Mouse (Mus musculus) myocyte (in vitro differentiated cells): ENCODE measurements around the gene Pten.

Experiments used
- CEBPB ChIP-seq: IDR thresholded peaks from 2 replicates; pipeline ENCODE4 v1.6.1; 2011; ENCODE audit warnings: mild to moderate bottlenecking, moderate library complexity; ENCODE audit not compliant: poor library complexity, insufficient read depth, severe bottlenecking
- E2F4 ChIP-seq: IDR thresholded peaks from one replicate; pipeline ENCODE4 v1.6.1; 2011; ENCODE audit warnings: mild to moderate bottlenecking, control low read depth, moderate library complexity; ENCODE audit not compliant: insufficient read depth
- MAX ChIP-seq: IDR thresholded peaks from one replicate; pipeline ENCODE4 v1.6.1; 2011; ENCODE audit warnings: low read depth, mild to moderate bottlenecking, control low read depth
- MYOD1 ChIP-seq, 3 experiments: IDR thresholded peaks; one replicate each; pipeline ENCODE4 v1.6.1; 2011; ENCODE audit warnings: control low read depth in 2 of 3, low read depth in 2 of 3, mild to moderate bottlenecking in 2 of 3, moderate library complexity in 1 of 3; ENCODE audit not compliant: insufficient read length in 2 of 3, control insufficient read depth in 1 of 3
- MYOG ChIP-seq, 3 experiments: IDR thresholded peaks; one replicate each; pipeline ENCODE4 v1.6.1; 2011; ENCODE audit warnings: control low read depth in 2 of 3, low read depth in 2 of 3, mild to moderate bottlenecking in 2 of 3; ENCODE audit not compliant: insufficient read length in 2 of 3, control insufficient read depth in 1 of 3, insufficient read depth in 1 of 3
- POLR2A ChIP-seq: IDR thresholded peaks from one replicate; pipeline ENCODE4 v1.6.1; 2011; ENCODE audit warnings: low read depth, mild to moderate bottlenecking, control low read depth, moderate library complexity; ENCODE audit not compliant: insufficient read length
- POLR2AphosphoS2 ChIP-seq: IDR thresholded peaks from one replicate; pipeline ENCODE4 v1.6.1; 2011; ENCODE audit warnings: low read depth, control low read depth; ENCODE audit not compliant: insufficient read length
- REST ChIP-seq: IDR thresholded peaks from one replicate; pipeline ENCODE4 v1.6.1; 2011; ENCODE audit warnings: mild to moderate bottlenecking, control low read depth, moderate library complexity; ENCODE audit not compliant: insufficient read depth, insufficient read length
- SRF ChIP-seq: IDR thresholded peaks from one replicate; pipeline ENCODE4 v1.6.1; 2011; ENCODE audit warnings: low read depth; ENCODE audit not compliant: control insufficient read depth, insufficient read length
- TCF12 ChIP-seq: IDR thresholded peaks from one replicate; pipeline ENCODE4 v1.6.1; 2011; ENCODE audit warnings: mild to moderate bottlenecking, control low read depth; ENCODE audit not compliant: poor library complexity, insufficient read depth, severe bottlenecking
- TCF3 ChIP-seq: IDR thresholded peaks from one replicate; pipeline ENCODE4 v1.6.1; 2011; ENCODE audit warnings: low read depth, control low read depth; ENCODE audit not compliant: insufficient read length
- USF1 ChIP-seq: IDR thresholded peaks from one replicate; pipeline ENCODE4 v1.6.1; 2011; ENCODE audit warnings: low read depth, mild to moderate bottlenecking, control low read depth, moderate library complexity

DNA sequence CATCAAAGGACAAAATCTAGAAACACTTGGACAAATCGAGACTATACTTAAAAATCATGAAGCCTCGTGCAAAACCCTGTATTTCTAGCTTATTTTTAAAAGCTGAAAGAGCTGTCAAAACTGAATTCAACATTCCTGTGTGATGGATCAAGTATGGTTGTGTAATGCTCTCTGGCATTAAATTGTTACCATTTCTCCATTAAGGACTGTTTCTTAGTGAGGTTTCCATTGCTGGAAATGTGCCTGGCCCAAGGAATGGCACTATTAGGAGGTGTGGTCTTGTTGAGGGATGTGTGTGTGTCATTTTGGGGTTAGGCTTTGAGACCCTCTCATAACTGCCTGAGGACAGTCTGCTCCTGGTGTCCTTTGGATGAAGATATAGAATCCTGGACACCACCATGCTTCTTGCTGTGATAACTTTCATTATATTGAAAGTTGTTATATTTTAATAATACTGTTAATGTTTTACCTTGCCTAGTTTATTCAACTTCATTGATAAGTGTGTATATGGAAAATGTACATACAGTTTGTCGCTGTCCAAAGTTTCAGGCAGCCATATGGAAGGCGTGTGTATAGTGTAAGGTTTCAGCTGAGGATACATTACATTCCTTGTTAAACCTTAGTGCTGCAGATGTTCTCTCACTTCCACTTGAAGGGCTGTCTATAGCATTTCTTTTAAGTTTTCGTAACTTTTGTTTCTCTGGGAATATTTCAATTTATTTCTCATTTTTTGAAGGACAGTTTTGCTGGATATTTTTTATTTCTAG lies 24.2 kb downstream of the Pten start:
- no peak for TF ChIP-seq POLR2AphosphoS2
- no peak for TF ChIP-seq MYOG (IDR thresholded peaks at IDR 0.05; ENCODE audit: control insufficient read depth in 1 of 3, insufficient read depth in 1 of 3, insufficient read length in 2 of 3, low read depth in 2 of 3)
- TF ChIP-seq USF1 = no peak
- no peak for TF ChIP-seq CEBPB
- no peak for TF ChIP-seq TCF12
- TF ChIP-seq POLR2A = no peak
- no peak for TF ChIP-seq E2F4
- TF ChIP-seq TCF3 = no peak
- TF ChIP-seq MAX = no peak
- TF ChIP-seq MYOD1 (IDR thresholded peaks at IDR 0.05; ENCODE audit: control insufficient read depth in 1 of 3, insufficient read length in 2 of 3, low read depth in 2 of 3) = no peak
- no peak for TF ChIP-seq SRF
- TF ChIP-seq REST = no peak
